Mouse (Mus musculus): ENCODE results near the gene Fosb.
"Not testable (repeated sequence)": the region's sequence is repeated elsewhere in the genome, so short reads cannot be mapped to it uniquely, and the experiment has no call there.

The Fosb gene

GRCm38 (mm10) chr7:19281680-19282304 lies 28.1 kb downstream of the Fosb start:
- not testable (repeated sequence) for DNase-seq (ENCODE audit: low read depth, low spot score)

- no peak for DNase-seq (ENCODE audit: low read depth, low spot score)
Measured at GRCm38 (mm10) chr7:19279581-19280114, 30.2 kb downstream of the Fosb start, which contains the start of gene Ppm1n. TSS of gene Ppm1n (minus strand) at chr7:19280064.

- no peak for DNase-seq (ENCODE audit: low read depth, low spot score)
Measured at GRCm38 (mm10) chr7:19279052-19279451, 30.8 kb downstream of the Fosb start.

GRCm38 (mm10) chr7:19276253-19276652 lies 33.6 kb downstream of the Fosb start:
- DNase-seq (ENCODE audit: low read depth, low spot score) = no peak

- DNase-seq (ENCODE audit: low read depth, low spot score) = no peak
Measured at GRCm38 (mm10) chr7:19272173-19272764, 37.6 kb downstream of the Fosb start.

- peak; percentile 73 for DNase-seq (ENCODE audit: low read depth, low spot score)
Measured at GRCm38 (mm10) chr7:19271238-19272172, 38.3 kb downstream of the Fosb start, which contains the start of gene Vasp. TSS of gene Vasp (minus strand) at chr7:19271817.

GRCm38 (mm10) chr7:19270509-19271237 lies 39.2 kb downstream of the Fosb start:
- no peak for DNase-seq (ENCODE audit: low read depth, low spot score)

- no peak for DNase-seq (ENCODE audit: low read depth, low spot score)
Measured at GRCm38 (mm10) chr7:19269721-19270441, 40.0 kb downstream of the Fosb start.

GRCm38 (mm10) chr7:19268993-19269681 lies 40.7 kb downstream of the Fosb start:
- no peak for DNase-seq (ENCODE audit: low read depth, low spot score)

GRCm38 (mm10) chr7:19267051-19267450 lies 42.8 kb downstream of the Fosb start:
- DNase-seq (ENCODE audit: low read depth, low spot score) = no peak

- no peak for DNase-seq (ENCODE audit: low read depth, low spot score)
Measured at GRCm38 (mm10) chr7:19265928-19266822, 43.7 kb downstream of the Fosb start.

- DNase-seq (ENCODE audit: low read depth, low spot score) = no peak
Measured at GRCm38 (mm10) chr7:19265147-19265546, 44.7 kb downstream of the Fosb start.

GRCm38 (mm10) chr7:19258336-19258735 lies 51.5 kb downstream of the Fosb start:
- DNase-seq (ENCODE audit: low read depth, low spot score) = no peak

GRCm38 (mm10) chr7:19257390-19258022 lies 52.3 kb downstream of the Fosb start:
- DNase-seq (ENCODE audit: low read depth, low spot score) = no peak

- DNase-seq (ENCODE audit: low read depth, low spot score) = no peak
Measured at GRCm38 (mm10) chr7:19256567-19256966, 53.3 kb downstream of the Fosb start.

GRCm38 (mm10) chr7:19255395-19255794 lies 54.5 kb downstream of the Fosb start:
- no peak for DNase-seq (ENCODE audit: low read depth, low spot score)

GRCm38 (mm10) chr7:19253437-19253836 lies 56.4 kb downstream of the Fosb start:
- DNase-seq (ENCODE audit: low read depth, low spot score) = no peak
